Mouse (Mus musculus) cerebellum, postnatal 36 days (tissue): Measurements from ENCODE around the gene Slc2a6.

Source experiments
- DNase-seq, 2 experiments: peaks; one replicate each; pipeline ENCODE4 v3.0.0; 2021 to 2022; ENCODE audit warnings: mixed read lengths in 2 of 2

Gene Slc2a6

GRCm38 (mm10) chr2:27027618-27028436, at the start of gene Slc2a6:
TSS of gene Slc2a6 (minus strand) at chr2:27027998.
- DNase-seq: peak; percentile 92 to 94

GRCm38 (mm10) chr2:27075485-27075884, 47.7 kb upstream of the Slc2a6 start:
- DNase-seq: peak; percentile 58 to 59

GRCm38 (mm10) chr2:27074804-27075203, 47.0 kb upstream of the Slc2a6 start:
- no peak for DNase-seq

- DNase-seq: no peak
Measured at GRCm38 (mm10) chr2:27073407-27073806, 45.6 kb upstream of the Slc2a6 start.

GRCm38 (mm10) chr2:27071978-27072377, 44.2 kb upstream of the Slc2a6 start, which contains the start of gene Mymk:
TSS of gene Mymk (minus strand) at chr2:27072179.
- no peak for DNase-seq

GRCm38 (mm10) chr2:27071137-27071536, 43.3 kb upstream of the Slc2a6 start:
- peak in 1 of 2 experiments; percentile 24 for DNase-seq

GRCm38 (mm10) chr2:27070247-27070813, 42.5 kb upstream of the Slc2a6 start:
- DNase-seq: no peak

- DNase-seq: no peak
Measured at GRCm38 (mm10) chr2:27069646-27070045, 41.8 kb upstream of the Slc2a6 start.

GRCm38 (mm10) chr2:27067996-27068395, 40.2 kb upstream of the Slc2a6 start:
- no peak for DNase-seq

- no peak for DNase-seq
Measured at GRCm38 (mm10) chr2:27067124-27067523, 39.3 kb upstream of the Slc2a6 start.

GRCm38 (mm10) chr2:27059187-27059586, 31.4 kb upstream of the Slc2a6 start:
- no peak for DNase-seq

- no peak for DNase-seq
Measured at GRCm38 (mm10) chr2:27058751-27059150, 31.0 kb upstream of the Slc2a6 start.

GRCm38 (mm10) chr2:27058251-27058650, 30.5 kb upstream of the Slc2a6 start:
- no peak for DNase-seq

- DNase-seq: no peak
Measured at GRCm38 (mm10) chr2:27049408-27049807, 21.6 kb upstream of the Slc2a6 start.

- DNase-seq: no peak
Measured at GRCm38 (mm10) chr2:27045979-27046770, 18.4 kb upstream of the Slc2a6 start.

- DNase-seq: no peak
Measured at GRCm38 (mm10) chr2:27044641-27045040, 16.8 kb upstream of the Slc2a6 start.

GRCm38 (mm10) chr2:27044166-27044565, 16.4 kb upstream of the Slc2a6 start:
- no peak for DNase-seq

- peak; percentile 84 to 85 for DNase-seq
Measured at GRCm38 (mm10) chr2:27043461-27043860, 15.7 kb upstream of the Slc2a6 start.

- no peak for DNase-seq
Measured at GRCm38 (mm10) chr2:27042131-27042844, 14.5 kb upstream of the Slc2a6 start.

- DNase-seq: no peak
Measured at GRCm38 (mm10) chr2:27039286-27039685, 11.5 kb upstream of the Slc2a6 start.

- DNase-seq: peak; percentile 73 to 83
Measured at GRCm38 (mm10) chr2:27038596-27038995, 10.8 kb upstream of the Slc2a6 start.

GRCm38 (mm10) chr2:27037008-27037407, 9.2 kb upstream of the Slc2a6 start:
- DNase-seq: no peak

- no peak for DNase-seq
Measured at GRCm38 (mm10) chr2:27036003-27036402, 8.2 kb upstream of the Slc2a6 start.
